Mouse (Mus musculus) ES-Bruce4 (cell line): ENCODE data around the gene Hepacam. TPM values are rescaled to one million over a fixed set of nuclear protein-coding genes. Genes with fewer than 3 reads are reported as not detected.

Source experiments
- H3K27ac ChIP-seq: 2 replicates; pipeline ENCODE4 v1.5.1; 2012; ENCODE audit warnings: low read length, inconsistent platforms; ENCODE audit not compliant: insufficient read depth
- H3K27me3 ChIP-seq: 2 replicates; pipeline ENCODE4 v1.6.1; 2012; ENCODE audit warnings: mild to moderate bottlenecking, low read length, inconsistent platforms; ENCODE audit not compliant: control insufficient read depth, poor library complexity, insufficient read depth, severe bottlenecking
- H3K36me3 ChIP-seq: 2 replicates; pipeline ENCODE4 v1.6.1; 2012; ENCODE audit warnings: inconsistent platforms, mild to moderate bottlenecking, low read length, moderate library complexity; ENCODE audit not compliant: control insufficient read depth, poor library complexity, insufficient read depth, severe bottlenecking
- H3K4me1 ChIP-seq: one replicate; pipeline ENCODE4 v1.8.1; 2011; ENCODE audit warnings: low read length; ENCODE audit not compliant: control insufficient read depth, insufficient read depth
- H3K4me3 ChIP-seq: 2 replicates; pipeline ENCODE4 v1.5.1; 2011; ENCODE audit warnings: low read depth, mild to moderate bottlenecking, low read length
- H3K9ac ChIP-seq: 2 replicates; pipeline ENCODE4 v1.6.1; 2012; ENCODE audit warnings: low read depth, mild to moderate bottlenecking, inconsistent platforms; ENCODE audit not compliant: poor library complexity, severe bottlenecking
- H3K9me3 ChIP-seq: replicated peaks from 2 replicates; pipeline ENCODE4 v1.6.1; 2012; ENCODE audit warnings: mild to moderate bottlenecking, low read length, inconsistent platforms; ENCODE audit not compliant: control insufficient read depth, poor library complexity, insufficient read depth, severe bottlenecking
- CTCF ChIP-seq: IDR thresholded peaks from one replicate; pipeline ENCODE4 v1.8.1; 2011; ENCODE audit warnings: low read depth, low read length
- EP300 ChIP-seq: IDR thresholded peaks from 2 replicates; pipeline ENCODE4 v1.6.1; 2011; ENCODE audit warnings: low read depth, low read length; ENCODE audit not compliant: insufficient read depth
- POLR2A ChIP-seq: IDR thresholded peaks from one replicate; pipeline ENCODE4 v1.8.1; 2011; ENCODE audit warnings: low read length; ENCODE audit not compliant: insufficient read depth
- polyA plus RNA-seq: library from polyadenylated mRNA; stranded (reverse); fragments of >200 nt; gene quantifications from 2 replicates; pipeline ENCODE4 v1.2.4, GENCODE M21; 2011; ENCODE audit warnings: low read depth; ENCODE audit not compliant: missing spikeins, insufficient read depth, insufficient read length

Hepacam gene
- polyA plus RNA-seq, 1 experiment = 0.22 TPM

GRCm38 (mm10) chr9:37433823-37434560, 66.8 kb downstream of the Hepacam start:
- H3K4me3 ChIP-seq = no peak overlapping the region
- H3K27me3 ChIP-seq = peaks cover 8% of the 10 kb centered on the region
- H3K27ac ChIP-seq = no peak overlapping the region
- peaks cover under 1% of the 10 kb centered on the region for H3K4me1 ChIP-seq
- H3K9ac ChIP-seq = no peak overlapping the region
- no peaks in the 10 kb centered on the region for H3K36me3 ChIP-seq
- TF ChIP-seq POLR2A (no peak), CTCF (no peak), EP300 (no peak)
- H3K9me3 ChIP-seq = no peaks in the 10 kb centered on the region

GRCm38 (mm10) chr9:37434932-37435331, 67.8 kb downstream of the Hepacam start:
- no peak overlapping the region for H3K27ac ChIP-seq
- peaks cover 8% of the 10 kb centered on the region for H3K27me3 ChIP-seq
- no peaks in the 10 kb centered on the region for H3K36me3 ChIP-seq
- no peak overlapping the region for H3K4me3 ChIP-seq
- no peak for TF ChIP-seq POLR2A
- TF ChIP-seq EP300 = no peak
- no peak for TF ChIP-seq CTCF
- no peaks in the 10 kb centered on the region for H3K4me1 ChIP-seq
- H3K9ac ChIP-seq = no peak overlapping the region
- H3K9me3 ChIP-seq = no peaks in the 10 kb centered on the region

GRCm38 (mm10) chr9:37435616-37436015, 68.5 kb downstream of the Hepacam start:
- Histone ChIP-seq H3K4me1 (no peaks in the 10 kb centered on the region), H3K9ac (no peak overlapping the region), H3K36me3 (no peaks in the 10 kb centered on the region), H3K4me3 (no peak overlapping the region), H3K9me3 (no peaks in the 10 kb centered on the region), H3K27ac (no peak overlapping the region), H3K27me3 (peaks cover 8% of the 10 kb centered on the region)
- TF ChIP-seq EP300 = no peak
- no peak for TF ChIP-seq CTCF
- no peak for TF ChIP-seq POLR2A

Other genes starting within 250 kb of the Hepacam start
- 12.3 and 14.3 TPM in 2 replicates for gene Pknox2, start 219.9 kb upstream of the Hepacam start, polyA plus RNA-seq
- gene Tmem218, start 159.1 kb upstream of the Hepacam start, polyA plus RNA-seq = 3.6 and 4.1 TPM in 2 replicates
- gene Slc37a2, start 111.6 kb upstream of the Hepacam start, polyA plus RNA-seq = 2.1 and 2.3 TPM in 2 replicates
- 18.6 and 19.5 TPM in 2 replicates for gene Ccdc15, start 18.9 kb upstream of the Hepacam start, polyA plus RNA-seq
- gene Robo4, start 34.5 kb downstream of the Hepacam start, polyA plus RNA-seq = 0.64 TPM in 1 of 2 replicates, not detected in the other
- gene Robo3, start 65.9 kb downstream of the Hepacam start, polyA plus RNA-seq = 1.5 and 1.7 TPM in 2 replicates
- 85.4 and 85.6 TPM in 2 replicates for gene Msantd2, start 122.0 kb downstream of the Hepacam start, polyA plus RNA-seq
- gene Esam, start 160.7 kb downstream of the Hepacam start, polyA plus RNA-seq = 1.7 and 3.1 TPM in 2 replicates
- 0.91 TPM in 1 of 2 replicates, not detected in the other for gene Vsig2, start 171.9 kb downstream of the Hepacam start, polyA plus RNA-seq
- 1.2 and 3.3 TPM in 2 replicates for gene Nrgn, start 185.6 kb downstream of the Hepacam start, polyA plus RNA-seq
- 9.4 and 10.0 TPM in 2 replicates for gene Siae, start 188.3 kb downstream of the Hepacam start, polyA plus RNA-seq
- gene Spa17, start 246.4 kb downstream of the Hepacam start, polyA plus RNA-seq = 5.3 and 7.1 TPM in 2 replicates